Mouse (Mus musculus) urinary bladder, postnatal 25 days (tissue): ENCODE results near the gene Prkn.

Source experiments
- DNase-seq: peaks from one replicate; pipeline ENCODE4 v3.0.0; 2022; ENCODE audit warnings: low spot score

The Prkn gene

DNA sequence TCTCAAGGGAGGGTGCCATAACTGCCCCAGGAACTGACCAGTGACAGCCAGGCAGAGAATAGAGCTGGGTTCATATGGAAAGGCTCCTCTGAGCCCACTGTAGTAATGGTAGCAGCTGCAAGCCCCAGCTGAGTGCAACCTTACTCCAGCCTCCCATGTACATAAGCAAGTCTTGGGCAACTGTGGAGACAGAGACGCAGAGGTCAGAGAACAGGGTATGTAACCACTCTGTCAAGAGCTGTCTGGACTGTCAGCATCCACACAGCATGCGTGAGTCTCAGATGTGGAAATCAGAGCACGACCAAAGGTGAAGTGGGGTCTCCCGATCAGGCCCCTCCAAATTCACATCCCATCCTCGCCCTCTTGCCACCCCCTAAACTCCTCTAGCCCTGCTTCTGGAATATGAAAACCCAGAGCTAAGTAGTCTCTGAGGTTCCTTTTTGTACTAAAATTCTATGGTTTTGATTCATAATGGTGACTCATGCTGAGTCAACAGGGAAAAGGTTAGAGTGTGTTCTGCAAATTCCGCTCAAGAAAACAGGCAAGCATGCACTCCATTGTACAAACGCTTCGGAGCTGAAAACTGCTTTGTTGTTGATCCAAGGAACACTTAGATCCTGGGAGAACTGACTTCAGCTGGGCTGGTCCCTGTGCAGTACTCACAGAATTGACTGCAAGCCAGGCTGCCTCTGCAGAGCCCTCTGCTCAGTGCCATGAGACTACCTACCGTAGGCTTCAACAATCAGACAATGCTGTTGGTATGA, 1254.8 kb downstream of the Prkn start:
- no peak for DNase-seq

DNA sequence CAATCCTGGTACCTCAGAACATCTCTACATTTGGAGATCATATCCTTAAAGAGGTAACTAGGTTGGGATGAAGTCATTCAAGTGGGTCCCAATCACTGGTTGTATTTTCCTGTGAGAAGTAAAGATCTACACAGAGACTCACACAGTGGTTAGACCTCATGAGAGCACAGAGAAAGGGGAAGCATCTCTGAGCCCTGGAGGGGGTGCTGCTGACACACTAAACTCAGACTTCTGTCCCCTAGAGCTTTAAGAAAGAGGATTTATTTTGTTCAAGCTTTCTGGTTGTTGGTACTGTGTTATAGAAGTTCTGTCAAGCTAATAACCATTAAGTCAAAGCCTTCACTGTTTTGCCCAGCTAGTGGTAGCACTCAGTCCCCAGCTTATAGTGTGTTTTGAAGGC, 1259.2 kb downstream of the Prkn start:
- no peak for DNase-seq

DNA sequence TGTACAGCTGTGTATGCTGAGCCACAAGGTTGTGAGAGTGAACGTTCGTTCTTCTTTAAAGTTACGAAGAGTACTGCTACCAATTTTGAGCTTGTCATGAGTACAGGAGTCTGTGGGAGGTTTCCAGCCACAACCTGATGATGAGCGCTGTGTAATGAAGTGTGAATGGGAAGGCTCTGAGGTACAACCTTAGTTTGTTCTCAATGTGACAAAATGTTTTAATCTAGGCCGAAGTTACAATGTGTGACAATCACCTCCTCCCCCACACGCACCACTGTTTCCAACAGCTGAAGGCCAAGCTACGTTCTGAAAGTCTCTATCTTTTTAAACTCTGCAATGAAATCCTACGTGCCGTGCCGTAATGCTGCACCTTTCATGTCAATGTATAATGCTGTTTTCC, 1262.1 kb downstream of the Prkn start:
- no peak for DNase-seq

DNA sequence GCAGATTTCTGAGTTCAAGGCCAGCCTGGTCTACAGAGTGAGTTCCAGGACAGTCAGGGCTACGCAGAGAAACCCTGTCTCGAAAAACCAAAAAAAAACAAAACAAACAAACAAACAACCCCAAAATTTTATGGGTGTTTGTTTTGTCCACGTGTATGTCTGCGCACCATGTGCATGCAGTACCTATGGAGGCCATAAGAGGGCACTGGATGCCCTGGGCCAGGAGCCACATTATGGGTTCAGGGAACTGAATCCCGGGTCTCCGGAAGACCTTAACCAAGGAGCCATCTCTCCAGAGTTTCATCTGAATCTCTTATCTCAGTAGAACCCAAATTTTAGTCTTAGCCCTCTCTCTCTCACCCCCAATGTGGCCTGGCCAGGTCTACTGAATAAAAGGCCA, 1263.6 kb downstream of the Prkn start:
- no peak for DNase-seq

DNA sequence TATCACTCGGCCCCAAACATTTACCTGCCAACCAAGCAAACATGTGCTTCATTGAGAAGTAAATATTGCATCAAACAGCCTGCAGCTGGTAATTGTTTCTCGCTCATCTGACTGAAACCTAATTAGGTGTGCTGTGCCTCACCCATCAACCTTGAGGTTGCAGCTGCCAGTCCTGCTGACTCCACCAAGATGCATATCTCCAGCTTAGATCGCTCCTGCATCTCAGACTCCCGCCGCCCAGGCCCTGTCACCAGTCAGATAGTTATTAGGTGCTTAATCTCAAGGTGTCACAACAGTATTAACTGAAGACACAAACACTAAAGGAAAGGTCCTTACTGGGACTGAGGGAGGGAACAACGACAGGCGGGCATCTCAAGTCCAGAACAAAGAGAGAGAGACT, 1264.1 kb downstream of the Prkn start:
- no peak for DNase-seq

DNA sequence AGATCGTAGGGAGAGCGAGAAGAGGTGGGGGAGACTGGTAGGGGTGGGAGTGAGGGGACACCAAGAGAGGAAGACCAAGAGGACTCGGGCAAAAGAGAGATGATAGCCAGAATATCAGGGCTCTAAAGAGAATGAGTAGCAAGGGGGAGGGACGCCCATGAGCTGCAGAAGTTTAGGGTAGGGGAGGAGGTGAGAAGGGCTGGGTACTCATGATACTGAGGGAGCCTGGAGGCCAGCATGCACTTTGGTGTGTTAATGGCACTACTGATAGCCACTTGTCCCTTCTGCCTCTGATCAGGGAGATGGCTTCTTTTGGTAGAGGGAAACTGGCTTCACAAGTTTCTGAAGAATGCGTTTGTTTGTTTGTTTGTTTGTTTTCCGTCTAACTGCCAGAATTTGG, 1264.5 kb downstream of the Prkn start:
- no peak for DNase-seq

DNA sequence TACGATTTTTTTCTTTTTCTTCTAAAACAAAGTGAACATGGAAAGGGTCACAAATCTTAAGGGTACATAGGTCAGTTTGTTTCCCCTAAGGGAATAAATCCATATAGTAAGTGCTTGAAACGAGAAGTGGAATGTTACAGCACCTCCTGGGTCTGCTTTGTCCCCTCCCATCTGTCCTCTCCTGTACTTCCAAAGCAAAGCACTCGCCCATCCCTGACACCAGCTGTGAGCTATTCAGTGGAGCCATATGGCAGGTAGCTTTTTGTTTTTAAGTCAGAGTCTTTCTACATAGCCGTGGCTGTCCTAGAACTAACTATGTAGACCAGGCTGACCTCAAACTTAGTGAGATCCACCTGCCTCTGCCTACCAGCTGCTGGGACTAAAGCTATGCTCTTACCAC, 1266.1 kb downstream of the Prkn start:
- DNase-seq = no peak
